Mouse (Mus musculus) limb, embryonic 14.5 days (tissue): ENCODE measurements at regions not wholly inside any gene's neighbourhood (a gene's known extent, or its start where the extent isn't known, plus 50 kb on each side); places are given as distances from the start of the nearest gene placed in this dataset.
A peak's percentile ranks its signal among the peaks of the same experiment; 100 is the strongest.

Experiments used
- ATAC-seq: fragments of 200-750 bp; cut with Nextera tagmentation; 2 replicates; pipeline ENCODE4 v1.8.0; 2017; ENCODE audit warnings: low read depth, moderate number of reproducible peaks, moderate TSS enrichment; ENCODE audit not compliant: low FRiP score
- DNase-seq: peaks from one replicate; pipeline ENCODE4 v3.0.0-alpha.2; 2015; ENCODE audit warnings: low spot score
- H3K27ac ChIP-seq: fragments of 300-500 bp; sonication (generic); replicated peaks from 2 replicates; pipeline ENCODE4 v1.5.1; 2014; ENCODE audit warnings: low read depth, mild to moderate bottlenecking, low read length, moderate library complexity, mixed read lengths
- H3K27me3 ChIP-seq: fragments of 300-500 bp; sonication (generic); 2 replicates; pipeline ENCODE4 v1.6.1; 2014; ENCODE audit warnings: low read length, mixed read lengths; ENCODE audit not compliant: control insufficient read depth, insufficient read depth
- H3K36me3 ChIP-seq: fragments of 300-500 bp; sonication (generic); 2 replicates; pipeline ENCODE4 v1.6.1; 2014; ENCODE audit warnings: mild to moderate bottlenecking, low read length, moderate library complexity, mixed read lengths; ENCODE audit not compliant: control insufficient read depth, insufficient read depth
- H3K4me1 ChIP-seq: fragments of 300-500 bp; sonication (generic); 2 replicates; pipeline ENCODE4 v1.6.1; 2014; ENCODE audit warnings: antibody characterized with exemption, low read length, mixed read lengths; ENCODE audit not compliant: control insufficient read depth, insufficient read depth
- H3K4me2 ChIP-seq: fragments of 300-500 bp; sonication (generic); replicated peaks from 2 replicates; pipeline ENCODE4 v1.6.1; 2014; ENCODE audit warnings: low read depth, mild to moderate bottlenecking, low read length, moderate library complexity; ENCODE audit not compliant: severe bottlenecking
- H3K4me3 ChIP-seq: fragments of 300-500 bp; sonication (generic); replicated peaks from 2 replicates; pipeline ENCODE4 v1.5.1; 2014; ENCODE audit warnings: low read length
- H3K9ac ChIP-seq: fragments of 300-500 bp; sonication (generic); 2 replicates; pipeline ENCODE4 v1.6.1; 2014; ENCODE audit warnings: mild to moderate bottlenecking, low read depth, low read length, moderate library complexity; ENCODE audit not compliant: severe bottlenecking
- H3K9me3 ChIP-seq: fragments of 300-500 bp; sonication (generic); 2 replicates; pipeline ENCODE4 v1.6.1; 2016; ENCODE audit warnings: low read length; ENCODE audit not compliant: control insufficient read depth
- POLR2A ChIP-seq: fragments of 200-500 bp; IDR thresholded peaks from 2 replicates; pipeline ENCODE4 v1.8.0; 2012; ENCODE audit warnings: inconsistent platforms, mild to moderate bottlenecking, moderate library complexity, borderline replicate concordance; ENCODE audit not compliant: insufficient read depth, insufficient read length; ENCODE audit errors: extremely low read depth
- WGBS: fragments of 180-500 bp; shearing (Covaris S2); extraction: QIAGEN DNeasy Blood & Tissue Kit; methylation state at CpG from one replicate; pipeline ENCODE4 v1.1.7; 2014; 5-methylcytosine and 5-hydroxymethylcytosine counted together

- no peaks in the 10 kb centered on the region for H3K27me3 ChIP-seq
- no peak overlapping the region for H3K27ac ChIP-seq
- no peaks in the 10 kb centered on the region for H3K36me3 ChIP-seq
- ATAC-seq (no peak), DNase-seq (no peak)
- 84% methylated on average over 1 of the region's 1 CpGs for WGBS
- H3K9ac ChIP-seq = no peak overlapping the region
- no peaks in the 10 kb centered on the region for H3K4me1 ChIP-seq
- no peak overlapping the region for H3K4me2 ChIP-seq
- TF ChIP-seq POLR2A = no peak
- H3K9me3 ChIP-seq = no peaks in the 10 kb centered on the region
- no peak overlapping the region for H3K4me3 ChIP-seq
Observed at GRCm38 (mm10) chr5:27963765-27964164, 107.4 kb upstream of the Insig1 start.

GRCm38 (mm10) chr5:27995186-27995585 lies 76.0 kb upstream of the Insig1 start:
- no peak overlapping the region for H3K9ac ChIP-seq
- no peak overlapping the region for H3K4me3 ChIP-seq
- 16% methylated on average over 2 of the region's 2 CpGs for WGBS
- no peak overlapping the region for H3K27ac ChIP-seq
- ATAC-seq = no peak
- no peak for TF ChIP-seq POLR2A
- H3K27me3 ChIP-seq = no peaks in the 10 kb centered on the region
- no peaks in the 10 kb centered on the region for H3K36me3 ChIP-seq
- no peak overlapping the region for H3K4me2 ChIP-seq
- no peaks in the 10 kb centered on the region for H3K4me1 ChIP-seq
- H3K9me3 ChIP-seq = no peaks in the 10 kb centered on the region
- peak; percentile 56 for DNase-seq

- Histone ChIP-seq H3K27me3 (no peaks in the 10 kb centered on the region), H3K4me1 (no peaks in the 10 kb centered on the region), H3K27ac (no peak overlapping the region), H3K4me3 (no peak overlapping the region), H3K36me3 (no peaks in the 10 kb centered on the region), H3K9me3 (no peaks in the 10 kb centered on the region), H3K9ac (no peak overlapping the region), H3K4me2 (no peak overlapping the region)
- no peak for DNase-seq
- no peak for ATAC-seq
- WGBS = 84% methylated on average over 8 of the region's 8 CpGs
- no peak for TF ChIP-seq POLR2A
Observed at GRCm38 (mm10) chr5:27997751-27998150, 73.4 kb upstream of the Insig1 start.

GRCm38 (mm10) chr5:28002922-28003321 lies 68.2 kb upstream of the Insig1 start:
- no peak for ATAC-seq
- WGBS = 100% methylated on average over 1 of the region's 1 CpGs
- no peaks in the 10 kb centered on the region for H3K4me1 ChIP-seq
- H3K4me2 ChIP-seq = no peak overlapping the region
- DNase-seq = no peak
- H3K9ac ChIP-seq = no peak overlapping the region
- no peaks in the 10 kb centered on the region for H3K36me3 ChIP-seq
- TF ChIP-seq POLR2A = no peak
- H3K4me3 ChIP-seq = no peak overlapping the region
- H3K9me3 ChIP-seq = no peaks in the 10 kb centered on the region
- no peak overlapping the region for H3K27ac ChIP-seq
- H3K27me3 ChIP-seq = no peaks in the 10 kb centered on the region

- TF ChIP-seq POLR2A = no peak
- WGBS = 72% methylated on average over 6 of the region's 6 CpGs
Observed at GRCm38 (mm10) chr5:28003756-28004486, 67.2 kb upstream of the Insig1 start.

More at GRCm38 (mm10) chr5:28003756-28004486, 67.2 kb upstream of the Insig1 start:
- no peak for DNase-seq
- H3K4me3 ChIP-seq = no peak overlapping the region
- no peaks in the 10 kb centered on the region for H3K27me3 ChIP-seq
- no peak overlapping the region for H3K4me2 ChIP-seq
- H3K4me1 ChIP-seq = no peaks in the 10 kb centered on the region
- no peak overlapping the region for H3K27ac ChIP-seq
- no peaks in the 10 kb centered on the region for H3K9me3 ChIP-seq
- ATAC-seq = no peak
- no peak overlapping the region for H3K9ac ChIP-seq
- no peaks in the 10 kb centered on the region for H3K36me3 ChIP-seq
